Mouse (Mus musculus) right cerebral cortex, postnatal 4 days (tissue): Measurements from ENCODE around the gene Gtf2f1.
"Not testable (repeated sequence)": the region's sequence is repeated elsewhere in the genome, so short reads cannot be mapped to it uniquely, and the experiment has no call there.

Experiments used
- DNase-seq: peaks from one replicate; pipeline ENCODE4 v3.0.0-alpha.2; 2022

The Gtf2f1 gene

GRCm38 (mm10) chr17:57011236-57012141, at the start of gene Gtf2f1, which contains the start of gene Gm17949:
Gtf2f1 (minus strand) TSS chr17:57011288.
Gm17949 (plus strand) TSS chr17:57011469.
- peak; percentile 94 for DNase-seq

GRCm38 (mm10) chr17:57060231-57060801, 49.2 kb upstream of the Gtf2f1 start:
- DNase-seq, result peak; percentile 92

GRCm38 (mm10) chr17:57059486-57059977, 48.4 kb upstream of the Gtf2f1 start, which contains the start of gene Slc25a23:
Slc25a23 (minus strand) TSS chr17:57059863.
- peak; percentile 83 for DNase-seq

GRCm38 (mm10) chr17:57058891-57059485, 47.9 kb upstream of the Gtf2f1 start, which contains the start of gene Crb3:
Crb3 (plus strand) TSS chr17:57059105.
- peak; percentile 51 for DNase-seq

GRCm38 (mm10) chr17:57056246-57056645, 45.2 kb upstream of the Gtf2f1 start:
- DNase-seq, result no peak

GRCm38 (mm10) chr17:57051679-57052078, 40.6 kb upstream of the Gtf2f1 start:
- not testable (repeated sequence) for DNase-seq

- no peak for DNase-seq
Observed at GRCm38 (mm10) chr17:57048816-57049215, 37.7 kb upstream of the Gtf2f1 start.

- no peak for DNase-seq
Observed at GRCm38 (mm10) chr17:57047406-57047805, 36.3 kb upstream of the Gtf2f1 start.

- DNase-seq, result no peak
Observed at GRCm38 (mm10) chr17:57041554-57041953, 30.5 kb upstream of the Gtf2f1 start, which contains the start of gene Slc25a41. Slc25a41 (minus strand) TSS chr17:57041654.

GRCm38 (mm10) chr17:57038978-57039377, 27.9 kb upstream of the Gtf2f1 start:
- no peak for DNase-seq

- no peak for DNase-seq
Observed at GRCm38 (mm10) chr17:57032854-57033253, 21.8 kb upstream of the Gtf2f1 start.

GRCm38 (mm10) chr17:57031661-57032420, 20.8 kb upstream of the Gtf2f1 start:
- peak; percentile 95 for DNase-seq

GRCm38 (mm10) chr17:57030931-57031660, 20.0 kb upstream of the Gtf2f1 start, which contains the start of gene Khsrp:
Khsrp (minus strand) TSS chr17:57031522.
- DNase-seq, result peak; percentile 65

GRCm38 (mm10) chr17:57029691-57030090, 18.6 kb upstream of the Gtf2f1 start:
- DNase-seq, result no peak

GRCm38 (mm10) chr17:57027471-57027870, 16.4 kb upstream of the Gtf2f1 start:
- DNase-seq, result no peak

- no peak for DNase-seq
Observed at GRCm38 (mm10) chr17:57020960-57021359, 9.9 kb upstream of the Gtf2f1 start.

- no peak for DNase-seq
Observed at GRCm38 (mm10) chr17:57019693-57020092, 8.6 kb upstream of the Gtf2f1 start.

GRCm38 (mm10) chr17:57012245-57012795, 1.2 kb upstream of the Gtf2f1 start:
- DNase-seq, result no peak

- no peak for DNase-seq
Observed at GRCm38 (mm10) chr17:57010911-57011235, 215 bp downstream of the Gtf2f1 start.

- no peak for DNase-seq
Observed at GRCm38 (mm10) chr17:57007137-57007905, 3.8 kb downstream of the Gtf2f1 start.

GRCm38 (mm10) chr17:57003994-57004393, 7.1 kb downstream of the Gtf2f1 start:
- no peak for DNase-seq
